Comparison of ENCODE assay signal across 16 mouse cellular contexts in the genomic region with DNA sequence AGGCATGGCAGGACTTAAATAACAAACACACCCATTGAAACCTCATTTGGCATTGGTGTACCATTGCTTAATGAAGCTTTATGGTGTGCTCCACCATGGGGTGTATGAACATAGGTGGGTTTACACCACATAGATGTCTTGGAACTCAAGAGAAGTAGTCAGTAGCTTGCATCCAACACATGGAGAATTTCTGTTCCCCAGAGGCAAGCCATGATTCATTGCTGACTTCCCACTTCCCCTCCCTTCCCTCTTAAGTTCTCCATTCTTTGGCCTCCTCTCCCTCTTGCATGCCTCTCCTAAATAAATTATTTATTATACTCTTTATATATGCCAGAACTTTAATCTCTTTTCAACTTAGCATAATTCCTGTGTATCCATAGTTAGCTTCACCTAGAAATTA.
DNase-seq lines count a peak whose midpoint lies in the region.
"Had no signal": no experiment of that assay in that cellular context is flagged by ENCODE, and none has a peak within 500 bp of the region (broad histone marks: within the 10 kb centered on the region; RNA-seq: fewer than 3 reads in every experiment).

No protein-coding gene starts in this region.

- DNase-seq in 3134 (ENCODE audit: extremely low read depth, insufficient read length, low spot score): peak; percentile 9
- peak; percentile 76 for DNase-seq in 3T3-L1 (ENCODE audit: low read depth, low spot score)
- peak; percentile 63 for DNase-seq in NIH3T3 (ENCODE audit: low read depth)
- no peak for DNase-seq in lung, postnatal 36 days
- no peak for DNase-seq in heart, adult 9 months (ENCODE audit: low spot score in 2 of 2)
- no peak for DNase-seq in adrenal gland, adult 2 months
- DNase-seq: adrenal gland, adult 8-10 months; adrenal gland, postnatal 25 days; cerebellum, adult 11 months; cerebellum, adult 18-20 months; cerebellum, adult 8-10 months; cerebellum, adult 9-11 months; cerebellum, postnatal 14 days; cerebellum, postnatal 36 days; embryo, embryonic 11 days; forebrain, postnatal 0 days had no signal

Comparison
In these comparisons a context has a peak if more than half of its experiments do, and no peak if none do; other contexts are left out.
1. DNase-seq: peak in 3134 (single experiment), 3T3-L1 (single experiment) and NIH3T3 (single experiment); none in lung, postnatal 36 days (single experiment), heart, adult 9 months (0 of 2) and adrenal gland, adult 2 months (single experiment).